Comparison of ENCODE assay signal across 8 mouse cellular contexts in genomic region chr10:79925785-79926490, GRCm38 (mm10). TPM values are rescaled to one million over a fixed set of nuclear protein-coding genes. Genes with fewer than 3 reads are reported as not detected.
A peak's percentile ranks its signal among the peaks of the same experiment; 100 is the strongest.
DNase-seq lines count a peak whose midpoint lies in the region; ATAC-seq and TF ChIP-seq lines count a peak whose summit lies in the region.

No protein-coding gene starts in this region.

- no peaks in the 10 kb centered on the region for H3K9me3 ChIP-seq in hindbrain, embryonic 13.5 days
- no peaks in the 10 kb centered on the region for H3K9me3 ChIP-seq in midbrain, embryonic 15.5 days

- ATAC-seq in hindbrain, embryonic 13.5 days (ENCODE audit: low FRiP score) = peak; percentile 2; the same call in 1 of the 2 replicates
- peak; percentile 12; the same call in 1 of the 2 replicates for ATAC-seq in midbrain, embryonic 15.5 days (replicated peaks)

- no peak for DNase-seq in lung, adult 2 months
- no peak for DNase-seq in lung, postnatal 36 days
- DNase-seq in right cerebral cortex, adult 2 months (ENCODE audit: low spot score in 2 of 2) = no peak
- DNase-seq in gastrocnemius, adult 18-20 months (ENCODE audit: low spot score) = no peak
- no peak for DNase-seq in frontal cortex, adult 2 months (ENCODE audit: extremely low spot score in 1 of 2, low spot score in 1 of 2)

- WGBS in lung, adult 2 months = 8% methylated on average over 15 of the region's 15 CpGs
- 5% methylated on average over 15 of the region's 15 CpGs for WGBS in bone marrow, adult 2 months
- WGBS in hindbrain, embryonic 13.5 days = 12% methylated on average over 15 of the region's 15 CpGs
- WGBS in midbrain, embryonic 15.5 days = 10% methylated on average over 15 of the region's 15 CpGs

- H3K36me3 ChIP-seq in hindbrain, embryonic 13.5 days = peaks cover 2% of the 10 kb centered on the region
- 0 out of 2 replicates have a peak, but pooled peaks cover under 1% of the 10 kb centered on the region for H3K36me3 ChIP-seq in midbrain, embryonic 15.5 days (replicated peaks)

- H3K4me1 ChIP-seq in lung, adult 2 months (ENCODE audit: control insufficient read depth, insufficient read depth, low read length) = peaks cover 7% of the 10 kb centered on the region; the same call in 1 of the 2 replicates
- H3K4me1 ChIP-seq in bone marrow, adult 2 months (ENCODE audit: control insufficient read depth, insufficient read depth, low read length) = peaks cover 1% of the 10 kb centered on the region; the same call in 1 of the 2 replicates
- peaks cover 49% of the 10 kb centered on the region for H3K4me1 ChIP-seq in hindbrain, embryonic 13.5 days (replicated peaks)
- peaks cover 44% of the 10 kb centered on the region for H3K4me1 ChIP-seq in midbrain, embryonic 15.5 days

- H3K4me2 ChIP-seq in hindbrain, embryonic 13.5 days = peak overlapping the region; percentile 89
- peak overlapping the region; percentile 81 for H3K4me2 ChIP-seq in midbrain, embryonic 15.5 days

- peak overlapping the region; percentile 89 for H3K27ac ChIP-seq in bone marrow, adult 2 months (ENCODE audit: control insufficient read depth, insufficient read depth, low read depth, low read length, poor library complexity)
- peak overlapping the region; percentile 94 for H3K27ac ChIP-seq in hindbrain, embryonic 13.5 days
- H3K27ac ChIP-seq in midbrain, embryonic 15.5 days = no peak overlapping the region; the same call in 1 of the 2 replicates

- peaks cover 37% of the 10 kb centered on the region for H3K27me3 ChIP-seq in hindbrain, embryonic 13.5 days
- peaks cover 27% of the 10 kb centered on the region for H3K27me3 ChIP-seq in midbrain, embryonic 15.5 days (replicated peaks)

- H3K9ac ChIP-seq in hindbrain, embryonic 13.5 days = peak overlapping the region; percentile 95
- peak overlapping the region; percentile 78 for H3K9ac ChIP-seq in midbrain, embryonic 15.5 days

- TF ChIP-seq POLR2A in lung, adult 2 months (IDR thresholded peaks at IDR 0.05; ENCODE audit: borderline replicate concordance, extremely low read depth, low read depth, low read length) = no peak
- no peak for TF ChIP-seq POLR2A in bone marrow, adult 2 months (IDR thresholded peaks at IDR 0.05; ENCODE audit: borderline replicate concordance, control insufficient read depth, low read depth, low read length)

- no peak for TF ChIP-seq CTCF in lung, adult 2 months (IDR thresholded peaks at IDR 0.05; ENCODE audit: insufficient read depth, low read length)
- TF ChIP-seq CTCF in bone marrow, adult 2 months (IDR thresholded peaks at IDR 0.05; ENCODE audit: control insufficient read depth, insufficient read depth, low read length) = no peak

- peak overlapping the region; percentile 78 for H3K4me3 ChIP-seq in lung, adult 2 months (replicated peaks; ENCODE audit: extremely low read depth, low read depth, low read length)
- peak overlapping the region; percentile 82 for H3K4me3 ChIP-seq in bone marrow, adult 2 months (replicated peaks; ENCODE audit: control insufficient read depth, low read depth, low read length)
- peak overlapping the region; percentile 87 for H3K4me3 ChIP-seq in hindbrain, embryonic 13.5 days
- H3K4me3 ChIP-seq in midbrain, embryonic 15.5 days = peak overlapping the region; percentile 92

RNA-seq across cellular contexts. Expression of gene Arid3a, which starts 0.9 kb away (rescaled TPM):
- 7.8 and 8.6 TPM in 2 replicates for polyA plus RNA-seq in lung, adult 2 months (2012; rRNA removed)
- 12.4 and 27.6 TPM in 2 replicates for polyA plus RNA-seq in bone marrow, adult 2 months (2011; ENCODE audit: insufficient read depth, insufficient read length, low replicate concordance, missing spikeins)
- 3.5 and 4.0 TPM in 2 replicates for polyA plus RNA-seq in hindbrain, embryonic 13.5 days (2015; fragmentation: Nextera tagmentation; extraction: Ambion mirVana)
- 2.9 and 4.7 TPM in 2 replicates for polyA plus RNA-seq in midbrain, embryonic 15.5 days (2015; fragmentation: Nextera tagmentation; extraction: Ambion mirVana)
- total RNA-seq in gastrocnemius, adult 18-20 months (2021) = 1 to 10 TPM; 1.5 to 1.7 TPM
- 3.6 and 4.1 TPM in 2 replicates for polyA plus RNA-seq in frontal cortex, adult 2 months (2012; rRNA removed)

RNA-seq across cellular contexts. Expression of gene R3hdm4, which starts 4.9 kb away (rescaled TPM):
- polyA plus RNA-seq in lung, adult 2 months (2012; rRNA removed) = 129 and 162 TPM in 2 replicates
- 182 and 197 TPM in 2 replicates for polyA plus RNA-seq in bone marrow, adult 2 months (2011; ENCODE audit: insufficient read depth, insufficient read length, low replicate concordance, missing spikeins)
- polyA plus RNA-seq in hindbrain, embryonic 13.5 days (2015; fragmentation: Nextera tagmentation; extraction: Ambion mirVana) = 243 and 256 TPM in 2 replicates
- 292 and 296 TPM in 2 replicates for polyA plus RNA-seq in midbrain, embryonic 15.5 days (2015; fragmentation: Nextera tagmentation; extraction: Ambion mirVana)
- 100 to 1,000 TPM; 114 to 115 TPM for total RNA-seq in gastrocnemius, adult 18-20 months (2021)
- polyA plus RNA-seq in frontal cortex, adult 2 months (2012; rRNA removed) = 380 and 385 TPM in 2 replicates

RNA-seq across cellular contexts. Expression of gene Kiss1r, which starts 9.2 kb away (rescaled TPM):
- polyA plus RNA-seq in lung, adult 2 months (2012; rRNA removed) = 20.9 and 24.4 TPM in 2 replicates
- 1.5 TPM in 1 of 2 replicates, not detected in the other for polyA plus RNA-seq in bone marrow, adult 2 months (2011; ENCODE audit: insufficient read depth, insufficient read length, low replicate concordance, missing spikeins)
- 2.1 and 2.3 TPM in 2 replicates for polyA plus RNA-seq in hindbrain, embryonic 13.5 days (2015; fragmentation: Nextera tagmentation; extraction: Ambion mirVana)
- polyA plus RNA-seq in midbrain, embryonic 15.5 days (2015; fragmentation: Nextera tagmentation; extraction: Ambion mirVana) = 3.1 and 3.3 TPM in 2 replicates
- total RNA-seq in gastrocnemius, adult 18-20 months (2021) = under 1 TPM; 0.21 TPM
- polyA plus RNA-seq in frontal cortex, adult 2 months (2012; rRNA removed) = 10.7 and 11.8 TPM in 2 replicates

RNA-seq across cellular contexts. Expression of gene Gm26602, which starts 15.3 kb away (rescaled TPM):
- not detected in 2 replicates for polyA plus RNA-seq in lung, adult 2 months (2012; rRNA removed)
- polyA plus RNA-seq in bone marrow, adult 2 months (2011; ENCODE audit: insufficient read depth, insufficient read length, low replicate concordance, missing spikeins) = not detected in 2 replicates
- polyA plus RNA-seq in hindbrain, embryonic 13.5 days (2015; fragmentation: Nextera tagmentation; extraction: Ambion mirVana) = 20.6 and 22.0 TPM in 2 replicates
- not detected in 2 replicates for polyA plus RNA-seq in midbrain, embryonic 15.5 days (2015; fragmentation: Nextera tagmentation; extraction: Ambion mirVana)
- total RNA-seq in gastrocnemius, adult 18-20 months (2021) = not detected
- not detected in 2 replicates for polyA plus RNA-seq in frontal cortex, adult 2 months (2012; rRNA removed)

RNA-seq across cellular contexts. Expression of gene Med16, which starts 17.2 kb away (rescaled TPM):
- polyA plus RNA-seq in lung, adult 2 months (2012; rRNA removed) = 76.2 and 79.1 TPM in 2 replicates
- 12.3 and 19.2 TPM in 2 replicates for polyA plus RNA-seq in bone marrow, adult 2 months (2011; ENCODE audit: insufficient read depth, insufficient read length, low replicate concordance, missing spikeins)
- polyA plus RNA-seq in hindbrain, embryonic 13.5 days (2015; fragmentation: Nextera tagmentation; extraction: Ambion mirVana) = 55.3 and 58.3 TPM in 2 replicates
- polyA plus RNA-seq in midbrain, embryonic 15.5 days (2015; fragmentation: Nextera tagmentation; extraction: Ambion mirVana) = 64.5 and 66.5 TPM in 2 replicates
- total RNA-seq in gastrocnemius, adult 18-20 months (2021) = 10 to 100 TPM; 31.2 to 32.8 TPM
- 75.9 and 80.7 TPM in 2 replicates for polyA plus RNA-seq in frontal cortex, adult 2 months (2012; rRNA removed)
